Mouse (Mus musculus) heart, embryonic 13.5 days (tissue): ENCODE data around the gene Srgap1. TPM values are rescaled to one million over a fixed set of nuclear protein-coding genes. Genes with fewer than 3 reads are reported as not detected.

Experiments used
- ATAC-seq: fragments of 200-750 bp; cut with Nextera tagmentation; 2 replicates; pipeline ENCODE4 v1.8.0; 2017; ENCODE audit warnings: moderate TSS enrichment; ENCODE audit not compliant: insufficient number of reproducible peaks, low FRiP score, low TSS enrichment; ENCODE audit errors: extremely low read depth
- H3K27ac ChIP-seq: fragments of 300-500 bp; sonication (generic); replicated peaks from 2 replicates; pipeline ENCODE4 v1.5.1; 2015; ENCODE audit warnings: moderate library complexity, mild to moderate bottlenecking, inconsistent platforms
- H3K27me3 ChIP-seq: fragments of 300-500 bp; sonication (generic); replicated peaks from 2 replicates; pipeline ENCODE4 v1.6.1; 2015; ENCODE audit warnings: mild to moderate bottlenecking, inconsistent platforms
- H3K36me3 ChIP-seq: fragments of 300-500 bp; sonication (generic); 2 replicates; pipeline ENCODE4 v1.6.1; 2015; ENCODE audit warnings: mild to moderate bottlenecking, inconsistent platforms
- H3K4me1 ChIP-seq: fragments of 300-500 bp; sonication (generic); 2 replicates; pipeline ENCODE4 v1.6.1; 2015; ENCODE audit warnings: inconsistent platforms
- H3K4me2 ChIP-seq: fragments of 300-500 bp; sonication (generic); 2 replicates; pipeline ENCODE4 v1.6.1; 2015; ENCODE audit warnings: inconsistent platforms, mild to moderate bottlenecking, moderate library complexity
- H3K4me3 ChIP-seq: fragments of 300-500 bp; sonication (generic); 2 replicates; pipeline ENCODE4 v1.5.1; 2015; ENCODE audit warnings: moderate library complexity, mild to moderate bottlenecking, inconsistent platforms
- H3K9ac ChIP-seq: fragments of 300-500 bp; sonication (generic); 2 replicates; pipeline ENCODE4 v1.6.1; 2015; ENCODE audit warnings: inconsistent platforms, mild to moderate bottlenecking, moderate library complexity
- H3K9me3 ChIP-seq: fragments of 300-500 bp; sonication (generic); 2 replicates; pipeline ENCODE4 v1.6.1; 2016; ENCODE audit warnings: inconsistent platforms
- WGBS: fragments of 180-500 bp; shearing (Covaris S2); methylation state at CpG from one replicate; pipeline ENCODE4 v1.1.7; 2015; ENCODE audit warnings: mixed read lengths; 5-methylcytosine and 5-hydroxymethylcytosine counted together
- polyA plus RNA-seq: library from polyadenylated mRNA; unstranded; fragments of >200 nt; fragmentation: Nextera tagmentation; extraction: Ambion mirVana; gene quantifications from 2 replicates; pipeline ENCODE4 v1.2.1, GENCODE M21; 2015

Gene Srgap1
- polyA plus RNA-seq, 1 experiment from 2014 or later: 8.9 TPM

DNA sequence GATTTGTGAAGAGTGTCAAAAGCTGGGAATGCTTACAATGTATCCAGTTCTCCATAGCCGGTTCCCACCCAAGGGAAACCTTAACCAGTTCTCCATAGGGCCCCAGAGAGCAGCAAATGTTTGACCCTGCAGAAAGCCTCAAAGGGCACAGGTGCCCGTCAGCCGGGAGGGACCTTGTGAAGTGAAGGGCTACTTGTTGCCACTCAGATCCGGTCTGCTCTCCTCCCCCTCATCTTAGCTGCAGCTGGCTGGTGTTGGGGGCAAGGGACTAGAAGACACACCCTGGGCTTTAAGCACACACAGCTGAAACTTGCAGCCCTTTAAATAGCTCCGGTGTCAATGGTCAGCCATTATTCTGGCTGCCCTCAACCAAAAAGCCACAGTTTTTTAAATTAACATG lies 30.1 kb downstream of the Srgap1 start:
- no peak for ATAC-seq
- H3K4me1 ChIP-seq: peaks cover 47% of the 10 kb centered on the region
- H3K4me2 ChIP-seq: no peak overlapping the region
- H3K27me3 ChIP-seq: peaks cover 37% of the 10 kb centered on the region
- WGBS: 35% methylated on average over 5 of the region's 5 CpGs
- peak overlapping the region; percentile 9; the same call in 1 of the 2 replicates for H3K27ac ChIP-seq
- H3K9me3 ChIP-seq: no peaks in the 10 kb centered on the region
- H3K36me3 ChIP-seq: 0 out of 2 replicates have a peak, but pooled peaks cover 2% of the 10 kb centered on the region
- H3K4me3 ChIP-seq: no peak overlapping the region
- H3K9ac ChIP-seq: no peak overlapping the region; the same call in 1 of the 2 replicates

DNA sequence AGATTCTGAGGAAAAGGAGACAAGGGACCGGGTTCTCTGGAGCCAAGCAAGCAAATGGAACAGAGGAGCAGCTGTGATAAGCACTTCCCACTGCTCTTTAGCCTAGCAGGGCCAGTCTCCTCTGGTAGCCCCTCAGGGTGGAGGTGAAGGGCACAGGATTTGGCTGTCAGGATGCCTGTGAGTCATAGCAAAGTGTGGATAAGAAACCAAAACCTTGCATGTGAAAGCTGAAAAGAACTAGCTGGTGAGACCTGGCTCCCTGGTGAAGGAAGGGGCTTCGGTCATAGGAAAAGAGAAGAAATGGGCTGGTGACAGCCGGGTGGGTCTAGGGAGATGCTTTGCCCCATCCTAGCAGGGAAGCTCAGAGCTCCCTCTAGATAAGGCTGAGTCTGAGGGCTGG lies 30.5 kb downstream of the Srgap1 start:
- H3K27me3 ChIP-seq: peaks cover 33% of the 10 kb centered on the region
- peaks cover 49% of the 10 kb centered on the region for H3K4me1 ChIP-seq
- H3K36me3 ChIP-seq: no peaks in the 10 kb centered on the region
- no peak overlapping the region for H3K9ac ChIP-seq
- no peak for ATAC-seq
- no peak overlapping the region for H3K4me3 ChIP-seq
- H3K27ac ChIP-seq: peak overlapping the region; percentile 9; the same call in 1 of the 2 replicates
- H3K4me2 ChIP-seq: no peak overlapping the region
- WGBS: 46% methylated on average over 3 of the region's 3 CpGs
- no peaks in the 10 kb centered on the region for H3K9me3 ChIP-seq

DNA sequence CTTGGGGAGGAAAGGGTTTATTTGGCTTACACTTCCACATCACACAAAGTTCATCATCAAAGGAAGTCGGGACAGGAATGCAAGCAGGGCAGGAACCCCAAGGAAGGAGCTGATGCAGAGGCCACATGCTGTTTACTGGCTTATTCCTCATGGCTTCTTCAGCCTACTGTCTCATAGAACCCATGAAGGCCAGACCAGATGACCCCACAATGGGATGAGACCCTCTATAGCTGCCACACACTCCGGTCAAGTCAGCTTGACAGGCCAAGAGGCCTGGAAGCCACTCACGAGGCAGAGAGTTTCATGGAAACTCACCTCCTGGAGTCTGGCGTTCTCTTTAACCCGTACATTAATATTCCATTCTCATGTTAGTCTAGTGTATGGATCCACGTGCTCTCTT lies 34.8 kb downstream of the Srgap1 start:
- no peak overlapping the region for H3K4me3 ChIP-seq
- H3K27ac ChIP-seq: no peak overlapping the region
- WGBS: 78% methylated on average over 6 of the region's 6 CpGs
- peaks cover 51% of the 10 kb centered on the region for H3K4me1 ChIP-seq
- H3K27me3 ChIP-seq: 0 out of 2 replicates have a peak, but pooled peaks cover 3% of the 10 kb centered on the region
- H3K9ac ChIP-seq: no peak overlapping the region
- H3K9me3 ChIP-seq: no peaks in the 10 kb centered on the region
- H3K36me3 ChIP-seq: no peaks in the 10 kb centered on the region
- no peak overlapping the region for H3K4me2 ChIP-seq
- no peak for ATAC-seq

DNA sequence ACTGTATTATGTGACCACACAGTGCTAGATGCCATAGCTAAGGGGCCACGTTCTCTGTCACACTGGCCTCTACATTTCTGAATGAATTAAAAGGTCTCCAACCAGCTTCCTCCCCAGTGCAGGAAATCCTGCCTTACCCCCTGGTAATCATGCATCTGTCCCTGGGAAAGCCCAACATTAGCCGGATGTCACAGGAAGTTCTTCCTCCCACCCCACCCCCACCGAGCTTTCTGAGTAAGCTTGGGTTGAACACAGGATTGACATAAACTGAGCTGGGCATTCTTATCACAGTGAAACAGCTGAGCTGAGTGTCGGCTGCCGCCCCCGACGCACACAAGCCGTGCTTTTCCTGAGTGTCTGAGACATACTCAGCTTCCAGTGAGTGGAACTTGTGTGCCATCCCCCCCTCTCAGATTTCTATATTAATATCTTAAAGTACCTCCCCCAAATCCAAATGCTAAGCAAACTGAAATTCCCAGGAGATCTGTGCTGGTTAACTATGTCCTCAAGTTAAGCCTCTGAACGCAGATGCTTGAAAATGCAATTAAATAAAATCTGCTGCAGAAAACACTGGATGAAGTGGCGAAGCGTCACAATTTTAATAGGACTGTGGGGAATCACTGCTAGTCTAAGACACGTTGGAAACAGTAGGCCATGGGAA lies 38.3 kb downstream of the Srgap1 start:
- peak overlapping the region; percentile 50; the same call in 1 of the 2 replicates for H3K9ac ChIP-seq
- peak overlapping the region; percentile 81 for H3K27ac ChIP-seq
- no peaks in the 10 kb centered on the region for H3K36me3 ChIP-seq
- no peak for ATAC-seq
- peak overlapping the region; percentile 51 for H3K4me2 ChIP-seq
- H3K9me3 ChIP-seq: no peaks in the 10 kb centered on the region
- H3K4me3 ChIP-seq: no peak overlapping the region
- 20% methylated on average over 12 of the region's 12 CpGs for WGBS
- H3K4me1 ChIP-seq: peaks cover 72% of the 10 kb centered on the region
- H3K27me3 ChIP-seq: no peaks in the 10 kb centered on the region

DNA sequence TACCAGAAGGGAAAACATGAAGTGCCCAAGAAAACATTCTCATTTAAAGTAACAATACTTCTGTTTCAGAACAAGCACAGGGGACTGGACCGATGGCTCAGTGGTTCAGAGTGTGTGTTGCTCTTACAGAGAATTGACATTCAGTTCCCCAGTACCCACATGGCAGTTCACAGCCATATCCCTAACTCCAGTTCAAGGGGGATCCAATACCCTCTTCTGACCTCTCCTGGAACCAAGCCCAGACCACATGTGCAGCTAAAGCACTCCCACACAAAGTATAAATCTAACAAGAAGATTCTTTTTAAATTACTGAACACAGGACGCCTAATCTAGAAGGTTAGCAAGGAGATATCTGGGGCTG lies 38.8 kb downstream of the Srgap1 start:
- Histone ChIP-seq H3K36me3 (no peaks in the 10 kb centered on the region), H3K27ac (peak overlapping the region; percentile 81), H3K27me3 (no peaks in the 10 kb centered on the region), H3K4me1 (peaks cover 72% of the 10 kb centered on the region), H3K4me2 (peak overlapping the region; percentile 51), H3K9me3 (no peaks in the 10 kb centered on the region), H3K9ac (0 out of 2 replicates have a peak overlapping the region, but pooled peaks have one; percentile 50), H3K4me3 (no peak overlapping the region)
- 40% methylated on average over 2 of the region's 2 CpGs for WGBS
- ATAC-seq: no peak

DNA sequence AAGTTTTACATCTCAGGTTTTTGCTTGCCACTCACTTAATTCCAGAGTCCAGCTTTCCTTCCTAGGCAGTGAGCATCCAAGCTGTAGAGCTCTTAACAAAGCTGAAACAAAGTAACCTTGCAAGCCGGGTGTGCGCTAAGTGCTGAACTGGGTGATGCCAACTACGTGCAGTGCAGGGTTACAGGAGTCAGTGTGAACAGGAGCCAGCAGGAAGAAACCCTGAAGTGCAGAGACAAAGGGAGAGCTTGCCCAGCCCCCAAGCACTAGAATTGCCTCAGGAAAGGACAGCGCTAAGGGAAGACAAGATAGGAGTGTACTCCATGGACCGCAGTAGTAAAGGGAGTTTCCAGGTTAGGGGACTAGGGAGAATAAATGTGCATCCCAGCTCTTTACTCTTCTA lies 40.5 kb downstream of the Srgap1 start:
- no peak overlapping the region for H3K4me2 ChIP-seq
- no peaks in the 10 kb centered on the region for H3K36me3 ChIP-seq
- H3K4me1 ChIP-seq: peaks cover 74% of the 10 kb centered on the region
- no peaks in the 10 kb centered on the region for H3K27me3 ChIP-seq
- no peak overlapping the region for H3K4me3 ChIP-seq
- 0 out of 2 replicates have a peak, but pooled peaks cover 5% of the 10 kb centered on the region for H3K9me3 ChIP-seq
- no peak overlapping the region for H3K9ac ChIP-seq
- H3K27ac ChIP-seq: peak overlapping the region; percentile 61
- ATAC-seq: no peak
- WGBS: 40% methylated on average over 5 of the region's 5 CpGs

DNA sequence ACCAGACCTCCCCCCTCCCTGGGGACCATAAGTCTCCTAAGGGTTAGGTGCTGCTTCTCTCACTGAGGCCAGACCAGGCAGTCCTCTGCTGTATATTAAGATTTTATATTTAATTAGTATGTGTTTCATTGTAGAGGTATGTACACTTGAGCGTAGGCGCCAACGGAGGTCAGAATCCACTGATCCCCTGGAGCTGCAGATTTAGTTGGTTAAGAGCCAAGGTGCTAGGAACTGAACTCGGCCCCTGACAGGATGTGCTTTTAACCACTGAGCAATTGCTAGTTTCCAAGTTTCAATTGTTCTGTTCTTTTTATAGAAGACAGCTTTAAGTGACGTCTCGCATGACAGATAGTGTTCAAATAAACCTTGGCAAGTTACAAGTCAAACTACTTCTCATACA lies 41.0 kb downstream of the Srgap1 start:
- Histone ChIP-seq H3K4me1 (peaks cover 69% of the 10 kb centered on the region), H3K4me3 (no peak overlapping the region), H3K27me3 (no peaks in the 10 kb centered on the region), H3K36me3 (0 out of 2 replicates have a peak, but pooled peaks cover 2% of the 10 kb centered on the region), H3K27ac (peak overlapping the region; percentile 61), H3K9me3 (0 out of 2 replicates have a peak, but pooled peaks cover 5% of the 10 kb centered on the region), H3K4me2 (no peak overlapping the region), H3K9ac (no peak overlapping the region)
- no peak for ATAC-seq
- 42% methylated on average over 6 of the region's 6 CpGs for WGBS

DNA sequence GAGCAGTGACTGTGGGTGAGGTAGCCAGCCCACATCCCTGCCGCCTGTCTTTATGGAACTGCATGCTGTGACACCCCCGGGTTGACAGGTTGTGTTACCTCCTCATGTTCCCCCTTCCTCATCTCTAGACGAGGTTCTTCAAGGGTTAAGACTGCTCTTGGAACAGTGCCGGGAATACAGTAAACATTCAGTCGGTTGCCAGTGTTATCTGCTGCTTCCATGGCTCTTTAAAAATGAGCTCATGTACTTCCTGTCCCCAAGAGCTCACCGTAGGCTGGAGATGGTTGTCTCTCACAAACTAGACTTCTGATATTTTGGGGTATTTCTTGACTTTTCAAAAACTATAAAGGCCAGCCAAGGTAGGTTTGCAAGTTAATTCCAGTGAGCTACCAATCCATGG lies 41.6 kb downstream of the Srgap1 start:
- H3K36me3 ChIP-seq: 0 out of 2 replicates have a peak, but pooled peaks cover 2% of the 10 kb centered on the region
- no peak overlapping the region for H3K4me3 ChIP-seq
- peaks cover 64% of the 10 kb centered on the region for H3K4me1 ChIP-seq
- no peak overlapping the region for H3K9ac ChIP-seq
- no peaks in the 10 kb centered on the region for H3K27me3 ChIP-seq
- no peak for ATAC-seq
- H3K27ac ChIP-seq: peak overlapping the region; percentile 61
- no peak overlapping the region for H3K4me2 ChIP-seq
- WGBS: 18% methylated on average over 6 of the region's 6 CpGs
- 0 out of 2 replicates have a peak, but pooled peaks cover 5% of the 10 kb centered on the region for H3K9me3 ChIP-seq

DNA sequence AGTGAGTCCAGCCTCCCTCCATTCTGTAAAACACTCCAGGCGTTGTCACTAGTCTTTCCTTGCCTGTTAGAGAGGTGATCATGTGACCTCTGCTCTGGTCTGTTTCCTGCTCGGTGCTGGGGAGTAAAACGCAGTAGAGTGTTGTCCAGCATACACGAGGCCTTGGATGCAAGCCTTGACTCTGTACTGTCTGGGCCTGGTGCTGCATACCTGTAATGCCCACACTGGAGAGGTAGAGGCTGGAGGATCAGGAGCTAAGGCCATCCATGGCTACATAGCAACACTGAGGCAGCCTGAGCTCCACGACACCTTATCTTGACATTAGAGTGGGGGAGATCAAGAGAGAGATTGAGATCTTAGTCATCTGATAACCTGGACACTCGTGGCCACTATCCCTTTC lies 44.2 kb downstream of the Srgap1 start:
- WGBS: 35% methylated on average over 6 of the region's 6 CpGs
- Histone ChIP-seq H3K4me1 (peaks cover 57% of the 10 kb centered on the region), H3K36me3 (0 out of 2 replicates have a peak, but pooled peaks cover 2% of the 10 kb centered on the region), H3K9me3 (0 out of 2 replicates have a peak, but pooled peaks cover 5% of the 10 kb centered on the region), H3K4me3 (no peak overlapping the region), H3K27me3 (no peaks in the 10 kb centered on the region), H3K4me2 (no peak overlapping the region), H3K27ac (no peak overlapping the region), H3K9ac (no peak overlapping the region)
- ATAC-seq: no peak

DNA sequence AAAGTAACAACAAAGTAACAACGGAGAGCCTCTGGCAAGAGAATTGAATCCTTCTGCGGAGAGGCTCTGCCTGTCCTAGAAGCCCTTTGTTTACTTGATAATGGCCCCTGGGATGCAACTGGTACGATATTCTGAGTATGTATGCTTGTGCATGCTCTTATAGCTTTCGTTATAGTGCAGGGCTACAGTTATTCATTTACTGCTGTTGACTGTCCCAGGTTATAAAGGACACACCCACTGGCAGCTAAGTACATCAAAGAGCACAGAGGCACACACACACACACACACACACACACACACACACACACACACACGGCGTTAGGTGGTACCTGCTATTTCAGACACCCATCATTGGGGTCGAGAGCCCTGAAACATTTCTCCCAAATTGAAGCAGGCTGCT lies 48.3 kb downstream of the Srgap1 start:
- peaks cover 28% of the 10 kb centered on the region for H3K4me1 ChIP-seq
- H3K27me3 ChIP-seq: no peaks in the 10 kb centered on the region
- no peak overlapping the region for H3K9ac ChIP-seq
- no peak for ATAC-seq
- no peak overlapping the region for H3K4me2 ChIP-seq
- 0 out of 2 replicates have a peak, but pooled peaks cover 2% of the 10 kb centered on the region for H3K36me3 ChIP-seq
- H3K27ac ChIP-seq: no peak overlapping the region
- H3K4me3 ChIP-seq: no peak overlapping the region
- H3K9me3 ChIP-seq: 0 out of 2 replicates have a peak, but pooled peaks cover 5% of the 10 kb centered on the region
- 75% methylated on average over 7 of the region's 7 CpGs for WGBS

DNA sequence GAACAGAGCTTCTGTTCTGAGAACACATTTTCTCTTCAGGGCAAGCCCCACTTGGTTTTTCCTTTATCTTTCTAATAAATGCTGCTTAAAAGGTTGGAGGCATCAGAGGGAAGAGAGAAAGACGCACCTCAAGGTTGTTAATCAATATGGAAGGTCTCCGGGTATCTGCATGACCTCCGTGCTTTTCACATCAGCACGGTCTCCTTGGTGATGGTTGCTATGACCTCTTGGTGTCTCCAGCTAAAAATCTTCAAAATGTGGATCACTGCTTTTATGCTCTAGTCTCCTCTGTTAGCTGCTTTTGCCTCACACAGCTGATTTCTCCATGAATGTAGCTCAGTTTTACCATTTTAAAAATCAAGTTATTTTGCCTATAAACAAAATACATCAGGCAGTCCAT lies 50.6 kb downstream of the Srgap1 start:
- Histone ChIP-seq H3K4me3 (no peak overlapping the region), H3K27me3 (no peaks in the 10 kb centered on the region), H3K27ac (no peak overlapping the region), H3K4me1 (peaks cover 20% of the 10 kb centered on the region), H3K4me2 (no peak overlapping the region), H3K36me3 (0 out of 2 replicates have a peak, but pooled peaks cover 2% of the 10 kb centered on the region), H3K9me3 (no peaks in the 10 kb centered on the region), H3K9ac (no peak overlapping the region)
- ATAC-seq: no peak
- WGBS: 76% methylated on average over 4 of the region's 4 CpGs

DNA sequence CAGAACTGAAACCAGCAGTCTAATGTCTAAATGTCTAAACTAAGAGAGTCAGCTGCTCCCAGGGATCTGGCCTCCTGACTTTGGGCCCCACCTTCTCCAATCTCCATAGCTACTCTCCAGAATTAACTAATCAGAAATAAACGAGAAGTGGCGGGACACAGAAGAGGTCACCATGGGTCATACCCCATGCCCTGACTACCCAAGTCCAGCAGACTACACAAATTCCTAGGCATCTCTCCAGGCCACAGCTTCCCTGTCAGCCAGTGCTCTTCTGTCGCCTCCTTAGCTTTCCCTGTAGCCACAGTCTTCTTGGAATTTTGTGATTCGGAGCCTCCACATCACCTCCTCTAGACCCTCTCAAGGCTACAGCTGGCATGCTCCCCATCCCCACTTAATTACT lies 51.7 kb downstream of the Srgap1 start:
- Histone ChIP-seq H3K27ac (no peak overlapping the region), H3K27me3 (no peaks in the 10 kb centered on the region), H3K9me3 (peaks cover 4% of the 10 kb centered on the region), H3K4me2 (no peak overlapping the region), H3K36me3 (no peaks in the 10 kb centered on the region), H3K4me3 (no peak overlapping the region), H3K9ac (no peak overlapping the region), H3K4me1 (peaks cover 20% of the 10 kb centered on the region)
- 43% methylated on average over 4 of the region's 4 CpGs for WGBS
- no peak for ATAC-seq
